Mouse (Mus musculus) monocyte, adult 5-6 weeks (primary cell): ENCODE results near the gene Ubap2l. TPM values are rescaled to one million over a fixed set of nuclear protein-coding genes. Genes with fewer than 3 reads are reported as not detected.
A peak's percentile ranks its signal among the peaks of the same experiment; 100 is the strongest.

Experiments used
- ATAC-seq: fragments of 153-309, 156-312 bp; replicated peaks from 2 replicates; pipeline ENCODE4 v1.8.0; 2017; ENCODE audit warnings: mild to moderate bottlenecking; ENCODE audit not compliant: low TSS enrichment, insufficient number of reproducible peaks, severe bottlenecking, poor library complexity, low FRiP score
- total RNA-seq: library from RNA; stranded (forward); fragments of 200-1000, 200-491, 200-594 nt; gene quantifications from 3 replicates; pipeline ENCODE4 v1.2.3, GENCODE M21; 2017

The Ubap2l gene
- total RNA-seq, result 84.5 to 177 TPM (median 158 TPM) in 3 replicates

DNA sequence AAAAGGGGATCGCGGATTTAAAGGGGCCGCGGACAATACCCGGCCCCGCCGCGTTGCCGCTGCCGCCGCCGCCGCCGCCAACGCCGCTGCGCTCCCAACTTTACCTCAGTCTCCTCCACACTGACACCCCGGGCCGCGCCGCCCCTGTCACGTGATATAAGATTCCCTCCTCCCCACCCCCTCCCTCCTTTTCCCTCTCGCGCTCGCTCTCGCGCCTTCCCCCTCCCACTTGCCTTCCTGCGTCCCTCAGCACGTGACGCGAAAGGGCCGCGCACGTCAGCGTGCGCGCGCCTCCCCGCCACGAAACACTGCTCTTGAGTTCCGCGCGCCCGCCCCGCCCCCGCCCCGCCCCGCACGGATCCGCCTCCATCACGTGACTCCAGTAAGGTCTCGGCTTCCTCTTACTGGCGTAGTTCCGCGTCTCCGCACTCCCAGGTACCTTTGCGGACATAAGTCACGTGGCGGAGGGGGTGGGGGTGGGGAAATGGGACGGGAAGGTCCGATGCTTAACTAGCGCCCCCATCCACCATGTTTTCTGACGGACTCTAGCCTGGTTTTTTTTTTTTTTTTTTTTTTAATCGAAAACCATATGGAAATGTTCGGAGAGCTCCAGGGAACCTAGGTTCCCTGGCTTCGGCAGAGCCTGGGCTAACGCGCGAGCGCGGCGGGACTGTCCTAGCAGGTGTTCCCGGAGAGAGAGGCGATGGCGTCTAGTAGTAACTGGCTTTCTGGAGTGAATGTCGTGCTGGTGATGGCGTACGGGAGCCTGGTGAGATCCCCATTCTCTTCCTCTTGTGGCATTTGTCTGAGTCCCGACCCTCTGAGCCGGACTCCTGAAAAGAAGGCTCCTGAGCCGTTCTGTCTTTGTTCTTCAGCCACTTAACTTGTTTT is at the start of gene Ubap2l:
Gene Ubap2l (minus strand): TSS at position 278 of the 891 bp plus-strand sequence.
- ATAC-seq, result peak; percentile 85

DNA sequence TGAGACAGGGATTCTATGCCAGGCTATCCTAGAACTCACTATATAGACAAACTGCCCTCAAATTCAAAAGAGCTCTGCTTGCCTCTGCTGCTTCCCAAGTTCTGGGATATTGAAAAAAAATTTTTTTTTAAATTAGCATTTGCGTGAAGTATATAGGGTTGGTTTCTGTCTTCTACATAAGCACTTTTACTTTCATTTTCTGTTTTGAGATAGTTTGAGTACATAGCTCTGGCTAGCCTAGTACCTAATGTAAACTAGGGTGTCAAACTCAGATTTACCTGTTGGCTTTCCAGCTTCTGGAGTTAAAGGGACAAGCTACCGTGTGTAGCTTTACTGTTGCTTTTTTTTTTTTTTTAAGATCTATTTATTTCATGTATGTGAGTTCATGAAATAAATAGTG is 49.2 kb upstream of the Ubap2l start:
- ATAC-seq, result no peak

DNA sequence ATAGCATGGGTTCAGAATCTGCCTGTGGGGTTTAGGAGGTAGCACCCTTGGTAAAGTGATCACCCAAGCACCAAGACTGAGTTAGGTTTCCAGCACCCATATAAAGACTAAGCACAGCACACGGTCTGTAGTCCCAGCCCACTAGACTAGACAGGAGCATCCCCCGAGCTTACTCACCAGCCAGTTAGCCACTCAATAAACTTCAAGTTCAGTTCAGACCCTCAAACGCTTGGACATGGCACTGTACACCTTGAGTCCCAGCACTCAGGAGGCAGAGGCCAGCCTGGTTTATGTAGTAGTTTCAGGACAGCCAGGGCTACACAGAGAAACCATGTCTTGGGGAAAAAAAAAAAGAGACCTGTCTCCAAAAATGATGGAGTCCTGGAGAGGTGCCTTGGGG is 48.6 kb upstream of the Ubap2l start:
- no peak for ATAC-seq

DNA sequence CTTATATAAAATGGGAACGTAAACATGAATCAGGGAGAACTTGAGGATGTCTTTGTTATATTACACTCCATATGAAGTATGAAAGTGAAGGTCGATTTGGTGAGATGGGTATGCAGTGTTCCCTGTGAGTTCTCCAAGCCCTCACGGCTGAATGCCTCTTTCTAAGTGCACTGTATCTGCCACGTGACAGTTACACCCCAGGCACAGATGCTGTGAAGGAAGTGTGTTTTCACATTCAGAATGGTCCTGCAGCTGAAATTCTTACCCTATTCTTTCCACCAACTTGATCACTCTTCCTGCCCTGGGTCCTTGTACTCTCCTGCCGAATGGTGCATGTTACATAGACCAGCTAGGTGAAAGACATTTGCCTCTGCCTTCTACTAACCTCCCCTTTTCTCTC is 45.5 kb upstream of the Ubap2l start:
- ATAC-seq, result no peak

DNA sequence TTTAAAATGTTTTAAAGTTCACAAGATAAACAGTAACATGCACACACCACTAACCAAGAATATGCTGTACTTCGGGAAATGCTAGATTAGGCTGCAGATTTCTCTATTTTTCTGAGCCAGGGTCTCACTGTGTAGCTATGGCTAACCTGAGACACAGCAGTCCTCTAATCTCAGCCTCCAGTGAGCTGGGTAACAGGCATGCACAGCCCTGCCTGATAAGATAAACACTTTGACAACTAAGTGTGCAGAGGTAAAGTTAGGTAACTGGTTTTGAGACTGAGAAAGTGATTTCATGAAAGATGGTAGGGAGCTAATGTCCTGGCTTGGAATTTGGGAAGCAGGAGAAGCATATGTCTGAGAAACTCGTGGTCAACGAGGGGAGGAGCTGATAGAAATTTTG is 42.0 kb upstream of the Ubap2l start:
- no peak for ATAC-seq

DNA sequence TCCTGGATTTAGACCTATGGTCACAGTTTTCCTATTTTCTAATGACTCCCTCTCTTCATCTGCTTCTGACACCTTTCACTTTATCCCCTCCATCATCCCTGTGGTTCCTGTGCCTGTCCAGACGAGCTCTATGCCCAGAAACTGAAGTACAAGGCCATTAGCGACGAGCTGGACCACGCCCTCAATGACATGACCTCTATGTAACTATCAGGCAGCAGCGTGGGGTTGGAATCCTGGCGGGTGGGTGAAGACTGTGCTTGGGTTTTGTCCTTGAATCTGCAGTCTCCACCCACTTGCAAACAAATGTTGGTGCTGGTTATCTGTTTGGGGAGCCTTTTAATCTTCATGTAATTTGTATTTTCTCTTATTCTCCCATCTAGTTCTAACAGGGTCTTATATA is 38.5 kb upstream of the Ubap2l start:
- no peak for ATAC-seq

DNA sequence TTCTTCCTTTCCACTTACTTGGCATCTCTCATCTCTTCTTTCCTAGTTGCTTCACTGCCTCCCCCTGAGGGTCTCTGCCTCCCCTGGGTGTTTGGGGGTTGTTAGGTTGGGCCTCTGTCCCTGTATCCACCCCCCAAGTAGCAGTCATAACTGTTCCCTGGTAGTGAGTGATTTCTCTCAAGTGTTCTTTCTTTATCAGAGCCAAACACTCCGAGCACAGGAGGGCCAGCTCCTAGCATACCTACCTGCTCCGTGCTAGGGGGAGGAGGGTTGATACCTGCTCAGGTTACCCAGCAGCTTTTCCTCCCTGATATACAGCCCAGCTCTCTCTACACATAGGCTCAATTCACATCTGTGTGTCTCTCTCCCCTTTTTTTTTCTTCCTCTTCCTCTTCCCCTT is 36.2 kb upstream of the Ubap2l start:
- no peak for ATAC-seq

DNA sequence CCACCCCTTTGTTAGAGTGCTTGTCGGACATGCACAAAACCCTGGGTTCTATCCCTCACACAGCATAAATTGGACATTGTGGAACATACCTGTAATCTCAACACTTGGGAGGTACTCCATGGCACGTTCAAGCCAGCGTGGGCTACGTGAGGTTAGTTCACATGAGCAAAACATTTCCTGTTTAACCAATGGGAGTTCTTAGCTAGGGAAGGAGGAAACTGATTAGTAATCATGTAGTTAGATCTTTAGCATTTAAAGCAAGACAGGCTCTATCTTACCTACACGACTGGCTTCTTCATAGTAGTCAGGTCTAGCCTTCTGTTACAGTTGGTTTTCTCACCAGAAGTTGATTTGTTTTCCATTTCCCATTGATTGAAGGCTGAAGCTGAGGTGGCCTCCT is 33.6 kb upstream of the Ubap2l start:
- no peak for ATAC-seq

DNA sequence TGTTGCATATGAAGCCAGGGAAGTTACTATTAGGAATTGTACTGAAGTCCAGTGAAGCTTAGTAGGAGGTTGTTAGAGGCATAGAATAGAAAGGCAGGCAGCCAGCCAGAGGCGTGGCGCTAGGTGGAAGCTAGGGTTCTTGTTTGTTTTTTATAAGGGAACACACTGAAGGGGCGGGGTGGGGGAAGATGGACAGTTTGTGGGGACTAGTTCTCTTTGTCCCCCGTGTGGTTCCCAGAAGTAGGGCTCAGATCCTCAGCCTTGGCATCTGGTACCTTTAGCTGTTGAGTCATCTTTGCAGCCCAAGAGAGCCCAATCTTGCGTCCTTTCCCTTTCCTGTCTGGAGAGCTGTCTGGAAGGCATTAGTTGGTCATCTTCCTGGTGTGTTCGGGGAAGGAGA is 32.9 kb upstream of the Ubap2l start:
- ATAC-seq, result no peak

DNA sequence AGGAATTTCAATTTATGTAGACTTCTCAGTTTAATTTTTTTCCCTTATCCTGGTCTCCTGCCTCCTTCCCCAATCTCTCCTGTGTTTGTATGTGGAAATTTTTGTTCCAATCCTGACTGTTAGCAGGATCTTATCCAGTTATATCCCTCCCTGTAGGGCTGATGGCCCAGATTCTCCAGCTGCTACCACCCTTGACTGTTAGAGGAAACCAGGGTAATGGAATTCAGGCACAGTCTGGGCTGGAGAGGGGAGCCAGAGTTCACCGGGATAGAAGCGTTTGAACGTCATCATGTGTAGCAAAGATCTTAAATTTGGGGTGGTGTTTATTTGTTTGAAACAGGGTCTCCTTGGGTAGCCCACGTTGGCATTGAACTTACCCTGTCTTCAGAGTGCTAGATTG is 32.4 kb upstream of the Ubap2l start:
- ATAC-seq, result no peak

DNA sequence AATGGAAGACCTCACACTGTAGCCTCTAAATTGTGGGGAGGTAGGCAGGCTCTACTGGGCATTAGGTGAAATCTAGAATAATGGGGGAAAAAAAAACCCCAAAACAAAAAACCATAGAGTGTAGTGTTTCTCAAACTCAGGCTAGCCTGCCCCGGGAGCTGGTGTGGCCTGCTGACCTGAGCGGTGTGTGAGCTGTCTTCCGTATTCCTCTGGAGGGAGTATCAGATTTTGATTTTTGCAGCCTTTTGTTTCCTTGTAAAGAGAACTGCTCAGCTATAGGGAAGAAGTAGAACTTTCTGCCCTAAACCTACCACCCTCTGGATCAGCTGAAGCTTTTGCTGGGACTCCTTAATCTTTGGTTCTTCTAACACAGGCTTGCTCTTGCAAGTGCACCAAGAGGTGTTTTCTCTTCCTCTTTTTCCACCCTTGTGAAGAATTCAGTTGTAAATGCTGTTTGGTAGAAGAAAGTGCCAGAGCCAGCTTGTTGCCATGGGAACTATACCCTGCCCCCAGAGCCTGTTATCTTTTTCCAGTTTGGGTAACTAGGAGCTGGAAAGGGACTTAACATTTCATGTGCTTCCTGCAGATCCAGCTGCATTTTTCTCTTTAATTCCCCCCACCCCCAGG is 31.4 kb upstream of the Ubap2l start:
- no peak for ATAC-seq

DNA sequence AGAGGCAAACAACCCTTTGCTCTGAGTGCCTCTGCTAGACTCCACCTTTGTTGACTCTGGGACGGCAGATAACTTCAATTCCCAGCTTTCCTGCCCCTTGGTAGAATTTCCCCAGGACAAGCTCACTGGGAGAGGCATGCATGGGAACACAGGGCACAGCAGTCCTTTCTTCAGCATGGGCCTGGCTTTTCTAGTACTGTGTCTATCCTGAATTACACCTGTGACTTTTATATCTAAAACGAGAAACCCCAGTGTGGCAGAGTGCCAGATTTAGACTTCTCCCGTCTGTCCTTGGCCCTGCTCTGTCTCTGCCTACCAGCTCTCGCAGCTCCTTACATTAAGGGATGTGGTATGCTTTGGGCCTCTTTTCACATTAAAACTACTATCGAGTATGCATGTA is 30.6 kb upstream of the Ubap2l start:
- no peak for ATAC-seq

DNA sequence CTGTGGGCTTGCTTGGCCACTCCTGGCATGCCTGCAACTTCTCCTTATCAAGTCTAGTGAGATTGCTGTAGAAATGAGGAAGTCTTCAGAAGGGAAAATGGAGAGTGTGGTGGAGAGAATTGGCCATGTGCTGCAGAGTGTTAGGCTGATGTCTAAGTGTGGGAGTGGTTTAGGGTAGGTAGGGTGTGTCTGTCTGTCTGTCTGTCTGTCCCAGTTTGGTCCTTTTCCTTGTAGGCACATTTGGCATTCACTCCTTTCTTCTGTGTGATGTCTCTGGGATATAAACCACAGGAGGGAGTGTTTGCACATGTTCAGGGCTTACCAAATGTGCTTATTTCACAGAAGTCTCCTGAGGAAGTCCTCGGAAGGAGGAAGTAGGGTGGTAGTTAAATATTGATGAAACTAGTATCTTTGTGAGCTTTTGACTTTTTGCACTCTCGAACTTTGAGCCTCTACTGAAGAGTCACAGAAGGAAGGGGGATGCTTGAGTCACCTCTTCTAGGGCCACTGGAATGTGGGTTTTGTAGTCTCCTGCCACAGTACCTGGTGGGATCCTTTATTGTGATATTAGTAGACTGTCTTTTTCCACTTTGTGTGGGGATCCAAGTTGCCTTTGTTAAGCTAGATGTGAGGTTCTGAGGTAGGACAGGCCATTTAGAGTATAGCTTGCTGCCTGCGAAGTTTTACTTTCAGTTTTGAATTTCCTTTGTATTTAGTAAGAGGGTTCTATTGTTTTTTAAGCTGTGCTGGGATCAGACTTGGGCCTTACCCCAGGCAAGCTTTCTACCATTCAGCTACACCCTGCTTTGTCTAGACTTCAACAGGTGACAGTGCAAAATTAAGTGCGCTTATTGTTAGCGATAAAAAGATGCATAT is 29.2 kb upstream of the Ubap2l start:
- ATAC-seq, result peak; percentile 23

DNA sequence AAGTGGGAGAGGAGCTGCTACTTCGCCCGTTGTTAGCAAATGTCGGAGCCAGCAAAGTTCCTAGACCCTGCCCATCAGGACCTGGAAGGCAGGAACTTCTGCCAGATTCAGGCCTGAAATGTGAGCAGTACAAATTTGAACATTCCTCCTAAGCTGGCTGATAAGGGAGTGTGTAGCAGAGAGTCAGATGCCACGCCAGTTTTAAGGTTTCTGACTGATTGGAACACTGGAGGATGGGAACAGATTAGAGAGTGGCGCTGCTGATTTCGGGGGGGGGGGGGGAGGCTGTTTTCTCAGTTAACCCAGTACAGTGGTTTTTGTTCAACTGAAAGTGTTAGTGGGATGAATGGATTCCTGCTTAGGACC is 28.1 kb upstream of the Ubap2l start:
- no peak for ATAC-seq

DNA sequence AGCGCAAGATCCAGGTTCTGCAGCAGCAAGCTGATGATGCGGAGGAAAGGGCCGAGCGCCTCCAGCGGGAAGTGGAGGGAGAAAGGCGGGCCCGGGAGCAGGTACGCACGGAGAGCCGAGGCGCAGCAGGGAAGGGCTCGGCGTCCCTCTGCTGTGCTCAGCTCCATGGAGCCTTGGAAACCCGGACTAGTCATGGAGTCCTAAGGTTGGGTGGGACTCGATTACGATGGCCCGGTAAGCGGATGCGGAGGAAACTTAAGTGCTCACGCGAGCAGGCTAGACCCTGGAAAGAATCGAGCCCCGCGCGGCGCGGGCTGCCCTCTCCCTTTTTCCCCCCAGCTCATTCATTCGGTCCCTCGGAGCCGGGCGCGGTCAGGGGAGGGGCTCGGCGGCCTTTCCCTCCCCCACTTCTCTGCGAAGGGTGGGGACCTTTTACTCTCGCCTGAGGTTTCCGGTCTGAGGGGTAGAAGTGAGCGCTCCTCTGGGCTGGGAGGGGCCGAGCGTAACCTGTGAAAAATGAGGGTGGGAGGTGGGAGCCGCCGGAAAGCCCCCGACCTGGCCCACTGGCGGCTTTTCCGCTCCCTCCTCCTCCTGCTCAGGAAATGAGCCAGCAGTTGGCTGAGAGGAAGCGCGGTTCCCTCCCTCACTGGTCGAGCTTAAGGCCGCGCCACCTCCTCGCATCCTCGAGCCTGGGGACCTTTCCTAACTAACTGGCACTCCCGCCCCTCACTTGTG is 27.5 kb upstream of the Ubap2l start:
- peak; percentile 40 for ATAC-seq

DNA sequence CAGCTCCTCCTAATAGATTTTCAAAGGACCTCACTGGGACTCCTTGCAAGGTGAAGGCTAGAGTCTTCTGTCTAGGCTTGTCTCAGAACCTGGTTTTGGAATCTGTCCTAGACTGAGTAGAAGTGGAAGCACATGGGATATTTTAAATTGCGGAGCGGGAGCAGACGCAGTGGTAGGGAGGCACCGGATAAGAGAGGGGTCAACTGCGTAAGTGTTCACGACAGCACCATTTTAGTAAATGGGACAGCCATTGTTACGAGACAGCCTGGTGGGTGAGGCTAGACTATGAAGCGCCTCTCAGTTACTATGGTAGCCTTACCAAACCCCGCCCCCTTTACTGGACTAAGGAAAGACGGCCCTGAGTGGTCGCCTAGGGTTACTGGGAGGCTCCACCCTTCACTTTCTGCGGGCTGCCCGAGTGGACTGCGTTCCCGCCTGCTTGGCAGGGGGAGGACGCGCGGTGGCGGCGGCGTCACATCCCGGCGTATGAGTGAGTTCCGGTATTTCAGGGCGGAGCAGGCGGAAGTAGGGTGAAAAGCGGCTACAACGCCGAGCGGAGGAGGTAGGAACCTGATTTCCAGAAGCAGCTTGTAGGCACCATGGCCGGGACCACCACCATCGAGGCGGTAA is 26.8 kb upstream of the Ubap2l start:
- peak; percentile 82 for ATAC-seq

DNA sequence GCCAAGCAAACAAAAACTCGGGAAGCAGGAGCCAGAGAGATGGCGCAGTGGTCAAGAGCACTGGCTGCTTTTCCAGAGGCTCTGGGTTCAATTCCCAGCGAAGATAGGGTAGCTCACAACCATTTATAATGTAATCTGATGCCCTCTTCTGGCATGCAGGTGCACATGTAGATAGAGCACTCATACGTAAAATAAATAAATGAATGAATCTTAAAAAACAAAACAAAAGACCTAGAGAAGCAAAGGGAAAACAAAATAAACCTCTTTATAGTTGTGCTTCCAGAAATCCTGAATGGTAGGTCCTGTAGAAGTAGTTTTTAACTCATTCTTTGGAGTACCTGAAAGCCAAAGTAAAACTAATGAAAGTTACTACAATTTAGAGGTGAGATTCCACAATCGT is 25.8 kb upstream of the Ubap2l start:
- ATAC-seq, result no peak

DNA sequence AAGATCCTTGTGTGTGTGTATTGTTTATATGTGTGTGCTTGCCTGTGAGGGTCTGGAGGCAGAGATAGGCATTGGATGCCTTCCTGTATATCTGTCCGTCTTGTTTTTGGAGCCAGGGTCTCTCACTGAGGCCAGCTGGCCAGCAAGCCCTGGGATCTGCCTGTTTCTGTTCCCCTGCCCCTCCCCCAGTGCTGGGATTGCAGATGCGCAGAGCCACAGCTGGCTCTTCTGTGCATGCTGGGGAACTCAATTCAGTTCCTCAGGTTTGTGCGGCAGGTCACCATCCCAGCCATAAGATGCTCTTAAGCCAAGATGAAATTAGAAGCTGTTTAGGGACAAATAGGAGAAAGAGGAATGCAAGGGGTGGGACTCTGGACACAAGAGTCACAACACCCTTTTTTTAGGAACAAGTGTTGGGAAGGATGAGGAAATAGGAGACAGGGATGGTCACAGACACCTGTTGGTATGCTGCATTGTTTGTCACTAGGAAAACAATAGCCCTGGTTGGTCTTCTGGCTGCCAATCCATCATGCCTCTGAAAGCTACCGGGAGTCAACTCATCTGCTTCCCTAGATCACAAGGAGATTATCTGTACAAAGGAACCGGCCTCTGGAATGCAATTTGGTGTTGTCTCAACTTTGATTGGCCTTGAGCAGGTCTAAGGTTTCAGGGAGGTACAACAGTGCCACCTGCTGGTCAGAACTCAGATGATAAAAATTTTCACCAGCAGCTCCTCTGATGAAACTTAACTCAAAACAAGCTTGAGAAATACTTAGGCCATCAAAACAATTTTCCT is 24.7 kb upstream of the Ubap2l start:
- ATAC-seq, result no peak
